Comparison of ENCODE assay signal across 8 mouse cellular contexts in the genomic region with DNA sequence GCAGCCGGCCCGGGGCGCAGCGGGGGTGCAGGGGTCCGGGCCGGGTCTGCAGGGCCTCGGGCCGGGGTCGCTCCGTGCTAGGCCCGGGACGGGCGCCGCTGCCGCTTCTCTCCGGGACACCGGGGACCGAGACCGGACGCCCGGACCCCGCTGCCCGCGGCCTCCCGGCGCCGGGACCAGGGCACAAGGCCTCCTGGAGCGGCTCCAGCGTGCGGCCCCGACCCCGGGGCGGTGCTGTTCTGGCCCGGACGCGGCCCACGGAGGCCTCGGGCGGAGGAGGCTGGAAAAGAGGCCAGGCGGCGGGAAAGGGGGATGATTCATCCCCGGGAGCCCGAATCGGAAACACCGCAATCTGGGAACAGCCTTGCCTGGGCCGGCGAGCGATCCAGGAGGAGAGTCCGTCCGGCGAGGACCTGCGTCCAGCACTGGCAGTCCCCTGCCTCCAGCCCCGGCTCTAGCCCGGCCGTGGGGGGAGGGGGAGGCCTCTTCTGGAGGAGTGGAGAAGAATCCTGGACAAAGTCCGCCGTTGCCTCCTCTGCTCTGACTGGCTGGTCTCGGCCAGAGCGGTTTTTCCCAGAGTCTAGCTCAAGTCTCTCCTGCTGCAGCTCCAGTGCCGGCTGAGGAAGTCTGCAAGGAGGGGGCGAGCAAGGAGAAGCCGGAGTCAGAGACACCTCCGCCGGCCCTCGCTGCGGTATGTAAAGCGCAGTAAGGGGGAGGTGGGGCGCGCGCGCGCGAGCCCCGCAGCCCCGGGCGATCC. TPM values are rescaled to one million over a fixed set of nuclear protein-coding genes. Genes with fewer than 3 reads are reported as not detected.
DNase-seq lines count a peak whose midpoint lies in the region; ATAC-seq and TF ChIP-seq lines count a peak whose summit lies in the region.

No protein-coding gene starts in this region.

- WGBS in forebrain, postnatal 0 days: under 1% methylated on average over 73 of the region's 76 CpGs
- 1% methylated on average over 54 of the region's 76 CpGs for WGBS in hindbrain, embryonic 15.5 days
- WGBS in liver, adult 2 months: 3% methylated on average over 75 of the region's 76 CpGs
- under 1% methylated on average over 76 of the region's 76 CpGs for WGBS in neural tube, embryonic 12.5 days

- peak overlapping the region; percentile 35 for H3K9ac ChIP-seq in forebrain, postnatal 0 days
- peak overlapping the region; percentile 43; the same call in 1 of the 2 replicates for H3K9ac ChIP-seq in hindbrain, embryonic 15.5 days
- H3K9ac ChIP-seq in liver, adult 2 months (ENCODE audit: low read depth, low read length): peak overlapping the region; percentile 69
- peak overlapping the region; percentile 56 for H3K9ac ChIP-seq in neural tube, embryonic 12.5 days

- no peak overlapping the region for H3K27ac ChIP-seq in forebrain, postnatal 0 days (ENCODE audit: low read depth, low read length)
- no peak overlapping the region for H3K27ac ChIP-seq in hindbrain, embryonic 15.5 days (replicated peaks)
- H3K27ac ChIP-seq in liver, adult 2 months (replicated peaks; ENCODE audit: insufficient read depth, low read depth, low read length): peak overlapping the region; percentile 52
- H3K27ac ChIP-seq in neural tube, embryonic 12.5 days: no peak overlapping the region

- no peak for TF ChIP-seq POLR2A in liver, adult 2 months (IDR thresholded peaks at IDR 0.05; ENCODE audit: extremely low read depth, insufficient read depth, low read length)

- H3K36me3 ChIP-seq in forebrain, postnatal 0 days (ENCODE audit: insufficient read depth): peaks cover 13% of the 10 kb centered on the region; the same call in 1 of the 2 replicates
- H3K36me3 ChIP-seq in hindbrain, embryonic 15.5 days: 0 out of 2 replicates have a peak, but pooled peaks cover 6% of the 10 kb centered on the region
- H3K36me3 ChIP-seq in liver, adult 2 months (ENCODE audit: control insufficient read depth, insufficient read depth, low read length): peaks cover 6% of the 10 kb centered on the region; the same call in 1 of the 2 replicates
- peaks cover 30% of the 10 kb centered on the region for H3K36me3 ChIP-seq in neural tube, embryonic 12.5 days

- peak overlapping the region; percentile 80 for H3K4me2 ChIP-seq in forebrain, postnatal 0 days (ENCODE audit: low read depth)
- peak overlapping the region; percentile 75 for H3K4me2 ChIP-seq in hindbrain, embryonic 15.5 days
- peak overlapping the region; percentile 88 for H3K4me2 ChIP-seq in neural tube, embryonic 12.5 days (replicated peaks)

- H3K79me2 ChIP-seq in liver, adult 2 months (ENCODE audit: control insufficient read depth, insufficient read depth, low read length): no peaks in the 10 kb centered on the region

- H3K4me1 ChIP-seq in forebrain, postnatal 0 days (ENCODE audit: insufficient read depth): no peaks in the 10 kb centered on the region
- peaks cover 34% of the 10 kb centered on the region for H3K4me1 ChIP-seq in hindbrain, embryonic 15.5 days (replicated peaks)
- H3K4me1 ChIP-seq in liver, adult 2 months (ENCODE audit: control insufficient read depth, insufficient read depth, low read length): peaks cover 22% of the 10 kb centered on the region
- H3K4me1 ChIP-seq in neural tube, embryonic 12.5 days: peaks cover 45% of the 10 kb centered on the region

- no peak for ATAC-seq in CD4-positive, CD25-positive, alpha-beta regulatory T cell, adult 4 months
- ATAC-seq in forebrain, postnatal 0 days: 0 out of 2 replicates have a peak, but pooled peaks have one; percentile 10
- peak; percentile 51; the same call in 1 of the 2 replicates for ATAC-seq in hindbrain, embryonic 15.5 days (ENCODE audit: low FRiP score, low read depth)
- ATAC-seq in neural tube, embryonic 12.5 days (ENCODE audit: low FRiP score, low read depth): no peak

- peak; percentile 27 for DNase-seq in CD4-positive, CD25-positive, alpha-beta regulatory T cell, adult 2 months (ENCODE audit: low read depth, low spot score)
- peak; percentile 86 for DNase-seq in adrenal gland, adult 2 months
- DNase-seq in forebrain, postnatal 0 days: peak; percentile 16
- DNase-seq in liver, adult 2 months (ENCODE audit: extremely low read depth, low read depth, low spot score): peak; percentile 42
- DNase-seq in layer of hippocampus, adult 18-20 months (ENCODE audit: low spot score in 2 of 2): no peak

- H3K9me3 ChIP-seq in forebrain, postnatal 0 days (ENCODE audit: low read length): no peaks in the 10 kb centered on the region
- no peaks in the 10 kb centered on the region for H3K9me3 ChIP-seq in hindbrain, embryonic 15.5 days
- H3K9me3 ChIP-seq in neural tube, embryonic 12.5 days: no peaks in the 10 kb centered on the region

- peaks cover 67% of the 10 kb centered on the region for H3K27me3 ChIP-seq in forebrain, postnatal 0 days (ENCODE audit: insufficient read depth, low read length)
- peaks cover 81% of the 10 kb centered on the region for H3K27me3 ChIP-seq in hindbrain, embryonic 15.5 days
- no peaks in the 10 kb centered on the region for H3K27me3 ChIP-seq in liver, adult 2 months (ENCODE audit: control insufficient read depth, insufficient read depth, low read length)
- H3K27me3 ChIP-seq in neural tube, embryonic 12.5 days (replicated peaks): peaks cover 90% of the 10 kb centered on the region

- no peak for TF ChIP-seq CTCF in forebrain, postnatal 0 days (IDR thresholded peaks at IDR 0.05; ENCODE audit: low read depth)
- no peak for TF ChIP-seq CTCF in liver, adult 2 months (IDR thresholded peaks at IDR 0.05; ENCODE audit: low read depth, low read length)

- H3K4me3 ChIP-seq in forebrain, postnatal 0 days (ENCODE audit: low read depth, low read length): peak overlapping the region; percentile 49
- H3K4me3 ChIP-seq in hindbrain, embryonic 15.5 days: peak overlapping the region; percentile 45
- peak overlapping the region; percentile 66 for H3K4me3 ChIP-seq in liver, adult 2 months (ENCODE audit: insufficient read depth, low read depth, low read length)
- H3K4me3 ChIP-seq in neural tube, embryonic 12.5 days: peak overlapping the region; percentile 44

RNA-seq across cellular contexts. Expression of gene Tmem200b, which starts 0.8 kb away (rescaled TPM):
- not detected for polyA plus RNA-seq in CD4-positive, CD25-positive, alpha-beta regulatory T cell, adult 4 months (2017; shearing (Covaris generic))
- 10 to 100 TPM in 1 of 2 experiments, 1 to 10 TPM in 1; 5.4 to 13.3 TPM for total RNA-seq in adrenal gland, adult 2 months (2021)
- 26.5 and 29.1 TPM in 2 replicates for polyA plus RNA-seq in adrenal gland, adult 2 months (2012; rRNA removed)
- 2.5 and 2.7 TPM in 2 replicates for total RNA-seq in forebrain, postnatal 0 days (2014; rRNA removed)
- 0.26 and 0.33 TPM in 2 replicates for polyA plus RNA-seq in forebrain, postnatal 0 days (2015; fragmentation: Nextera tagmentation; extraction: Ambion mirVana)
- 0.16 and 0.29 TPM in 2 replicates for polyA plus RNA-seq in hindbrain, embryonic 15.5 days (2015; fragmentation: Nextera tagmentation; extraction: Ambion mirVana)
- 1.7 and 2.4 TPM in 2 replicates for total RNA-seq in liver, adult 2 months (2014; rRNA removed)
- polyA plus RNA-seq in liver, adult 2 months (2012; rRNA removed): 5.7 and 9.0 TPM in 2 replicates
- 0.79 and 0.82 TPM in 2 replicates for polyA plus RNA-seq in neural tube, embryonic 12.5 days (2016; fragmentation: Nextera tagmentation; extraction: Ambion mirVana)
- total RNA-seq in layer of hippocampus, adult 18-20 months (2021): 1 to 10 TPM; 1.2 to 1.3 TPM

RNA-seq across cellular contexts. Expression of gene Srsf4, which starts 47.4 kb away (rescaled TPM):
- 10 to 100 TPM in 1 of 2 experiments, 1 to 10 TPM in 1; 6.7 to 13.2 TPM for polyA plus RNA-seq in CD4-positive, CD25-positive, alpha-beta regulatory T cell, adult 4 months (2017; shearing (Covaris generic))
- 10 to 100 TPM; 55.9 to 70.2 TPM for total RNA-seq in adrenal gland, adult 2 months (2021)
- polyA plus RNA-seq in adrenal gland, adult 2 months (2012; rRNA removed): 21.6 and 23.9 TPM in 2 replicates
- total RNA-seq in forebrain, postnatal 0 days (2014; rRNA removed): 28.2 and 49.4 TPM in 2 replicates
- 81.3 and 99.7 TPM in 2 replicates for polyA plus RNA-seq in forebrain, postnatal 0 days (2015; fragmentation: Nextera tagmentation; extraction: Ambion mirVana)
- 101 and 103 TPM in 2 replicates for polyA plus RNA-seq in hindbrain, embryonic 15.5 days (2015; fragmentation: Nextera tagmentation; extraction: Ambion mirVana)
- total RNA-seq in liver, adult 2 months (2014; rRNA removed): 14.8 and 15.9 TPM in 2 replicates
- polyA plus RNA-seq in liver, adult 2 months (2012; rRNA removed): 17.2 and 19.0 TPM in 2 replicates
- polyA plus RNA-seq in neural tube, embryonic 12.5 days (2016; fragmentation: Nextera tagmentation; extraction: Ambion mirVana): 145 and 150 TPM in 2 replicates
- total RNA-seq in layer of hippocampus, adult 18-20 months (2021): 10 to 100 TPM; 71.4 to 71.5 TPM

Comparison
In these comparisons a context has a peak if more than half of its experiments do, and no peak if none do; other contexts are left out.
1. DNase-seq: peak in CD4-positive, CD25-positive, alpha-beta regulatory T cell, adult 2 months (single experiment), adrenal gland, adult 2 months (single experiment), forebrain, postnatal 0 days (single experiment) and liver, adult 2 months (single experiment); none in layer of hippocampus, adult 18-20 months (0 of 2).
2. ATAC-seq: peak in forebrain, postnatal 0 days (single experiment) and hindbrain, embryonic 15.5 days (single experiment); none in CD4-positive, CD25-positive, alpha-beta regulatory T cell, adult 4 months (single experiment) and neural tube, embryonic 12.5 days (single experiment).
3. Peak in every context shown above with its lines, with median percentiles within 50 percentile points of each other: H3K4me2 ChIP-seq, H3K4me3 ChIP-seq and H3K9ac ChIP-seq.